Mouse (Mus musculus) layer of hippocampus, postnatal 25 days (tissue): ENCODE results near the gene Fam78a. TPM values are rescaled to one million over a fixed set of nuclear protein-coding genes. Genes with fewer than 3 reads are reported as not detected.

ENCODE experiments used
- DNase-seq, 2 experiments: peaks; one replicate each; pipeline ENCODE4 v3.0.0; 2022; ENCODE audit warnings: mixed read lengths in 2 of 2, low spot score in 1 of 2; ENCODE audit errors: extremely low spot score in 1 of 2
- total RNA-seq, 2 experiments: library from RNA; stranded (reverse); gene quantifications; 2 replicates each; pipeline ENCODE4 v1.2.3; 2021

Fam78a gene
- 1 to 10 TPM; 3.2 to 6.3 TPM for total RNA-seq

DNA sequence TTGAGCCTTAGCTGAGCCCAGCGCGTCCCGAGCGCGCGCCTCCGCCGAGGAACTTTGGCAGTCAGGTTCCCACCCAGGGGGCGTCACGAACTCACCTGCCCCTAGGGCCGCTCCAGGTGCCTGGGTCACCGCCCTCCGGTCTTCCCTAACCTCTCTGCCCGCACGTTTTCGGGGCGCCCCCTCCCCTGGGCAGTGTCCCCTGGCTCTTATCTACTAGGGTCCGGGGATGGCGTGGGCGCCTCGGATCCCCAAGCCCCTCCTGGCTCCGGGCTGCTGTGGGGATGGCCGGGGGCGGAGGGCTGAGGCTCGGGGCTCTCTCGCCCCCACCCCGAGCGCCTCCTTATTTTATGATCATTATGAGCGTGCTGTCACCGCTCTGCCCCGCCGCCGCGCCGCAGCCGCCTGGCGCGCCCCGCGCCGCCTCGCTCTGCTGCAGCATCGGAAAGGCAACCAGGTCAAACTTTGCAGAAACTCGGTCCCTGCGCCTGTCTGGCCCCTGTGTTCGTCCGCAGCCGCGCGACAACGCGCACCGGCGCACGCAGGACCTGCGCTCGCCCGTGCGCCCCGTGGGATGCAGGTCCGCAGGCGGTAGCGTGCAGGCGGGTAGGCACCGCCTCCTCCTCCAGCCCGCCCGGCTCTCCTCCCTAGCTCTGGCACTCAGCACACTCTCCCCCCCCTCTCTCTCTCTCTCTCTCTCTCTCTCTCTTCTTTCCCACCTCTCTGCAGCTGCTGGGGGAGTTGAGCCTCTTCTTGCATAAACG is at the start of gene Fam78a:
Fam78a (minus strand) TSS at position 747 of the 761 bp plus-strand sequence.
- DNase-seq, result no peak

DNA sequence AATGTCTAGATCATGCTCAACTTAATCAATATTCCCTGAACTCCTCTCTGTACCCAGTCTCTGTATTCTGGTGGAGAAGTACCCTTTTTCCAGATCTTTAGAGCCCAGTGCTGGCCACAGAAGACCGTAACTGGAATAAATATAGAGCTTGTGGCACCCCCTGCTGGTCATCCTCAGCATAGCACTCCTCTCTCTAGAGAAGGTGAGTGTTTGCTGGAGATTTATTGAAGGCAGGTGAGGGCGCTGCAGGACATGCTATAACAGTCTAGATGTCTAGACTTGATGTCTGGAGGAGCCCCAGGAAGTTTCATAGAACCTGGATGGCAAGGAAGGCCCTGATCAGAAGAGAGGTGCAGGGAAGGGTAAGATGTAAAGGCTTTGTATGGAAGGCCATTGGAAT is 49.4 kb upstream of the Fam78a start:
- peak; percentile 86 to 98 for DNase-seq

DNA sequence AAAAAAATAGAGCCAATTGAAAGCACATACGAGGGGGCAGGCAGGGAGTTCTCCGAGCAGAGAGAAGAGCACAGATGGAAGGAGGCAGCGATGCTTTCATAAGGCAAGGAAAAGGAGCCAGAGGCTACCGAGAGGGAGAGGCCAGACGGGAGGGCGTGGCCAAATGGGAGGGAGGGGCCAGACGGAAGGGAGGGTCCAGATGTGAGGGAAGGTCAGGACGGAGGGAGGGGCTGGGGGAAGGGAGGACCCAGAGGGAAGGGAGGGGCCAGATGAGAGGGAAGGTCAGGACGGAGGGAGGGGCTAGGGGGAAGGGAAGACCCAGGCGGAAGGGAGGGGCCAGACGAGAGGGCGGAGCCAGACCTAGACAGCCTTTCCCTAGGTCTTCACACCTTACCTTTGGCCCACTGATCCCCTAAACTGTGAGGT is 47.9 kb upstream of the Fam78a start:
- no peak for DNase-seq

DNA sequence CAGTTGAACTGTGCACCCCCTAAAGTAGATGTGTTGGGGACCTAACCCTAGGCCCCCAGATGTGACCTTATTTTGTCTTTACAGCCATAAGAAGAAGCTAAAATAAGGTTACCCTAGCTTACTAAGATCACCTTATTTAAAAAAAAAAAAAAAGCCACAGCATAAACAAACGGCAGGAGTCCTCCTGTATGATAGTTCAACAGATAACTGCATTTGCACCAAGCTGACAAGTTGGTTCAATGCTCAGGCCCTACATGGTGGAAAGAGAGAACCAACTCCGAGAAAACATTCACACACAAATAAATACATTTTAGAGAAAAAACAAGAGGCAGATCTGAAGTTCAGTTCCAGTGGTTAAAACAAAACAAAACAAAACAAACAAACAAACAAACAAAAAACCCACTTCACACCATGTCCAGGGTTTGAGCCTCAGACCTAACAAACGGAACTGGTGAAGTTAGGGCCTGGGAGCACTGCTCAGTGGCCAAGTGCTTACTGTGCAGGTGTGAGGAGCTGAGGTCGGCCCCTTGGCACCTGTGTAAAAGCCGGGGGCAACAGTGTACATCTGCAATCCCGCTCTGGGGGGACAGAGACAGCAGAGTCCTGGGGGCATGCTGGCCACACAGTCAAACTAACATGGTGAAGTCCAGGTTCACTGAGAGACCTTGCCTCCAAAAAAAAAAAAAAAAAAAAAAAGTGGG is 47.4 kb upstream of the Fam78a start:
- DNase-seq, result no peak

DNA sequence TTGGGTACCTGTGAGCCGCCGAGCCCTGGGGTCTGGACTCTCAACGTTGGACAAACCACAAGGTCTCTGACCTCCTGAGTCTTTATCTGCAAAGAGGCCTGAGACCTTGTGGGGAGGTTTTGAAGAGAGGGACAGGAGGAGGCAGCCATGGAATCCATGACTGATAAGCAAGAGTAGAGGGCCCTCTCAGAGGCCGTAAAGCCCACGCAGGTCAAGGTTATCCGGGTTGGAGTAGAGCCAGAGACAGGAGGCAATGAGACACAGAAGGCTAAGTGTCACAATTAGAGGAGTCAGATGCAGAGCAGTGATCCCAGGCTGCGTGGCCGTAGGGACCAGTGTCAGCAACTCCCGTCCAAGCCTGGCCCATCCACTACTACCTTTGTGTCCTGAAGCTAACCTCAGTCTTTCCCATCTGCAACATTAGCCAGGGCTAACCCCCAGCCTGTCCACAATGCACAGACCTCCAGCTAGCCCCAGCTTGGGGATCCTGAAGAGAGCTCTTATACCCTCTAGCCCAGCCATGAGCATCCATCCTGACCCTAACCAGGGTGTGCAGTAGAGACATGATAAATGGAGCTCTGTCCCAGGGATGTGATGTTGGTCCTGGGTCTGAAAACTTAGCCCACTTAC is 46.7 kb upstream of the Fam78a start:
- DNase-seq, result no peak

DNA sequence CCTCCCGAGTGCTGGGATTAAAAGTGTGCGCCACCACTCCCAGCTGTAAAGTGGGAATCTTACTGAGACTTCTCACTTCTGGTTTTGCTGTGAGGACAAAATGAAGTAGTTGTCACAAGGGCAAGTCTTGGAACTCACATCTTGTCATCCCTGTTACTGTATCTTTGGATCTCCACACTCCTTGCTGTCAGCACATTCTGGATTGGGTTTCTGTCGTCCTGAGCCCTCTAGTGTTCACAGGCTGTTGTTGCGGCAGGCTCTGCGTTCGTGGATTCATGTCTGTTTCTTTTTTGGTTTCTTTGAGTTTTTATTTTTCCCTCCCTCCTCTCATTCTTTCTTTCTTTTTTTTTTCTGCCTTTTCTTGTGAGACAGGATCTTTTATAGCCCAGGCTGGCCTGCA is 45.8 kb upstream of the Fam78a start:
- peak in 1 of 2 experiments; percentile 54 for DNase-seq

DNA sequence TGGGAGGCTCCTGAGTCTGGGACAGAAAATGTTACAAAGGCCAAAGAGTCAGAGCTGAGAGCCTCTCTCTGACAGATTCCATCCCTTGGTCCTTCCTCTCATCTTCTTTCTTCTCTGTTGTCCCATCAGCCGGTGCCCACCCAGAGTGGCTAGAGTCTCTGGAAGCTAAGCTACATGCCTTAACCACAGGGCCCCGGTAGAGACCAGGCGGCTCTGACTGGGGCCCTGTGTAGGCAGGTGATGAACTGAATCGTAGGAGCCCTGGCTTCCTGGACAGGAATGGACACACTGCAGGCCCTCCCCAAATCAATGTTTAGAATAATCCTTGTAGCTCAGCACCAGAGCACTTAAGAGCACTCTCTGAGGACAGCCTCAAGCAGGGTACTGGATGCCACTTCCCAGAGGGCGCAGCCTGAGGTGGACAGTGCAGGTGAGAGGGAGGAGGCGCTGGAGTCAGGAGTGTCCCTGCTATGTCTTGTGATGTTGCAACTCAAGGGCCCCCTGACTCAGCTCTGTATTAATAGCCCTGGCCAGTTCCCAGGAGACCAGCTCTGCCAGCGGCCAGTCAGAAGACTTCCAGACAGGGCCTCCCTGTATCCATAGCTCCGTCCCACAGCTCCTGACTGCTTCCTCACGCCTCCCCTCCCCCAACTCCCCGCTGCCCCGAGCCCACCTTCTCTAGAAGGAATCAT is 44.9 kb upstream of the Fam78a start:
- no peak for DNase-seq

DNA sequence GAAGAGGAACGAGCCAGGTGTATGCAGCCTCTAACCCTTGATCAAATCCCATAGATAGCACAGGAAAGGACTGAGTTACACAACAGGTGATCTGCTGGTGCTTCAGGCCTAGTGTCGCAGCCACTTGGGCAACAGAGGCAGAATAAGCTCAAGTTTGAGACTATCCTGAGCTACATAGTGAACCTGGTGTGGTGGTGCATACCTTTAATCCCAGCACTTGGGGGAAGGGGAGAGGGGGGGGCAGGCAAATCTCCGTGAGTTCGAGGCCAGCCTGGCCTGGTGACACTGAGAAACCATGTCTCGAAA is 43.8 kb upstream of the Fam78a start:
- no peak for DNase-seq

DNA sequence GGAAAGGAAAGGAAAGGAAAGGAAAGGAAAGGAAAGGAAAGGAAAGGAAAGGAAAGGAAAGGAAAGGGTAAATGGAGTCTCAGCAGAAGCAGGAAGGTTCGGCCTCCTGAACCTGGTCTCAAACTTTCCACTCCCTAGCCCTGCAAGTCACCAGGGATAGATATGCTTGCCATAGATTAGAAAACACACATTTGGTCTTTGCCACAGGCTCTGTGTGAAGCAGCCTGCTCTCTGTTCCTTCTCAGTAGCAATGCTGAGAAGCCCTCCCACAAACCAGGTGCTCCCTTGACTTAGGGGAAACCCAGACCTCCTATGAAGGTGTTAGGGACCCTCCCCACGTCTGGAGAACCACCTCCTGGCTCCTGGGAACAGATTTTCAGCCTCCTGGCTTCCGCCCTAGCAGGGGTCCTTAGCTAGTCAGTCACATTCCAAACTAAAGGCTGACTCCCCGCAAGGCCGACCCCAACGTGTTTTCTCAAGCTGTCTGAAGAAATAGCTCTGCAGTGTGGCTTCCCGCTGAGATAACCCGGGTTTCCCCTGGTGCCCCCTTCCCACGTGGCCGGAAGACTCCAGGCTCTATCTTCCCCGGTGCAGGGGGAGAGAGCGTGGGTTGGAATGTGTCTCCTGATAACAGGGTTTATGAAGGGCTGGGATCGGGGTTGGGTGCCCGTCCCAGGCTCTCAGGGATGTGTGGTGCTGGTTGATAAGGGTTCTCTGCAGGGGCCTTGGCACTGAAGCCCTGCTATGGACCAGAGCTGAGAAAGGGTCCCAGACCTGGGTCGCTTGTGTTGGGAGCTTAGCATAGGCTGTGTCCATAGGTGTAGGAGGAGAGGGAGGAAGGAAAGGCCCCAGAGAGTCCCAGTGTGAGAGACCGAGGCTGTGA is 43.2 kb upstream of the Fam78a start:
- no peak for DNase-seq

DNA sequence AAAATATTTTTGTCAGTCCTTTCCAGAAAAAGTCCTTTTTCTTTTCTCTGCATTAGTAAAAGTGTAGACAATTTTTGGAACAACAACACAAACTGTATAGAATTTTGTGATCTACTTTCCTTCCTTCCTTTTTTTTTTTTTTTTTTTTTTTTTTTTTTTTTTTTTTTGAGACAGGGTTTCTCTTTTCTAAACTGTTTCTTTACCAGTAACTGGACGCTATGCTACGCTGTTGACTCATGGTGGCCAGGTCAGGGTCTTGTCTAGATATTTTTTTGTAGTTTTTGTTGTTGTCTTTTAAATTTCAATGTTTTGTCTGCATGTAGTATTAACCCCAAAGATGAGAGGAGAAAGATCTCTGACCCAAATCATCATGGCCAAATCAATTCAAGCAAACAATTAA is 37.1 kb upstream of the Fam78a start:
- no peak for DNase-seq

DNA sequence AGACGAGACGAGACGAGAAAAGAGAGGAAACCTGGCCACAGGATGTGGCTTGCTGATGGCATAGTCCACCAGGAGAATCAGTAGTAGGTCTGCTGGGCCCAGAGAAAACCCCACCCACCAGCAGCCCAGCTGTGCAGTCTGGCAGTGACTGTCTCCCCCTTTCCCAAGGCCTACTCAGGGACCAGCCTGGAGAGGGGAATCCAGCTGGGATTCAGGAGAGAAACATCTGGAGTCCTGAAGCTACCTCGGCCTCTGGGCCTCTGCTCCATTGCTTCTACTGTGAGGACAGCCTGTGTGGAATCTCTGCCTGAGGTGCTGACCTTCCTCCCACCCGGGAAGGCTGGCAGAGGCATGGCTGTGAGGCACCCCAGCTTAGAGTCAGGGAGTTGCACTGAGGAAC is 36.5 kb upstream of the Fam78a start:
- no peak for DNase-seq

DNA sequence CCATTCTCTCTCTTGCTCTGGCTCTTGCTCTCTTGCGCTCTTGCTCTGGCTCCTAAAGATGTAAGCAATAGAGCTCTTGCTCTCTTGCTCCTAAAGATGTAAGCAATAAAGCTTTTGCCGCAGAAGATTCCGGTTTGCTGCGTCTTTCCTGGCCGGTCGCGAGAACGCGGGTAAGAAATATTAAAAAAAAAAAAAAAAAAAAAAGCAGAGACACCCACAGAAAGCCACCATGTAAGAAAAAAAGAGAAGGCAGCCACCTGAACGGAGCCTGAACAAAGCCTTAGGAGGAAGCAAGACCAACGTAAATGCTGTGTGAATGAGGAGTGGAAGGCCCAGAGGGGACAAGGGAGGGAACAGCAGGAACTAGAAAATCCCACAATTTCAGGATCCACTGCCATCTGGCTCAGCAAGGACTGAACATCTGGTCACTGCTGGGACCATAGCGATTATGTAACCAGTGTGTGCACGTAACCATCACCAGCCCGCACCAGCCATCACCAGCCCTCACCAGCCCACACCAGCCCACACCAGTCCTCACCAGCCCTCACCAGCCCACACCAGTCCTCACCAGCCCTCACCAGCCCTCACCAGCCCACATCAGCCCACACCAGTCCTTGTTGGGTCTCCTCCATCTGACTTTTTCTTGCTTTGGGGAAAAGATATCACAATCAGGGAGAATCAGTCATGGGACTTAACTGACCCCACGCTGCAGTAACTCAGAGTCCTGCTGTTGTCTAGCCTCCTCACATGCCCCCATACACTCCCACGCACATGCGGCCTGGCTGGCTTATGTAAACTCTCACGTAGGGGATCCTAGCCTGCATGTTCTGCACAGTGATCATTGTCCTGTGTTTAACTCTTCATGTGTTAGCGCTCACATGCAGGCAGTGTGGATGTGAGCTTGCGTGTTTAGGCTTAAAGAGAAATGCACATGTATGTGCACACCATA is 35.4 kb upstream of the Fam78a start:
- no peak for DNase-seq

DNA sequence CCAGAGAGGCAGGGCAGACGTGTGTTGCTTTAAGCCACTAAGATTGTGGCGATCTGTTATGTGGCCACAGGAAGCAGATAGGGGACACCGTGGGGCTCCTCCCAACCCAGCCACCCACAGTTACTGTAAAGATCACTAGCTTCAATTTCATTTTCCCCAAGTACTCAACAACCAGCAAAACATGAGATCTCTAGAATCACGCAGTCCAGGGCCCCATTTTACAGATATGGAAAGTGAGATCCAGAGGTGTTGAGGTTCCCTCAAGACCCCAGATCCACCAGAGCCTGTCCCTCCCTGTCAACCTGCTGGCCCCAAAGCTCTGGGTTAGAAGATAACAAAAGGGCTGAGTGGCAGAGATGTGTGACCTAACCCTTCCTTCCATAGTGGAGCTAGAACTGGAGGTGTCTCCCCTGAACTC is 31.2 kb upstream of the Fam78a start:
- DNase-seq, result no peak

DNA sequence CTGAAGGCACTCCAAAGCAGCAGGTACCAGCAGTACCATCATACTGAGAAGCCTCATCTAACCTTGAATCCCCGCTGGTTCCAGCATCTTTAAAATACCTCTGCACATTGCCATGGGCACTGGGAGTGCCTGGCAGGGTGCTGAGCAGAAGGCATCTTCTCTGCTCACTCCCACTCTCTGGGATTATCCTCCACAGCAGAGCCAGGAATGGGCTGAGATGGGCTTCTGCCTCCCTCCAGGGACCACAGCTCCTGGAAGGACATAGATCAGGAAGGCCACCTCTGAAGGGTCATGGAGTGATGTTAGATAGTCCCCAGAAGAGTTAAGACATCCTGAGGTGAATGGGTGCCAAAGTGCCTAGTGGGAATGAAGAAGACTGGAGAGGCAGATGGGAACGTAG is 27.9 kb upstream of the Fam78a start:
- no peak for DNase-seq

DNA sequence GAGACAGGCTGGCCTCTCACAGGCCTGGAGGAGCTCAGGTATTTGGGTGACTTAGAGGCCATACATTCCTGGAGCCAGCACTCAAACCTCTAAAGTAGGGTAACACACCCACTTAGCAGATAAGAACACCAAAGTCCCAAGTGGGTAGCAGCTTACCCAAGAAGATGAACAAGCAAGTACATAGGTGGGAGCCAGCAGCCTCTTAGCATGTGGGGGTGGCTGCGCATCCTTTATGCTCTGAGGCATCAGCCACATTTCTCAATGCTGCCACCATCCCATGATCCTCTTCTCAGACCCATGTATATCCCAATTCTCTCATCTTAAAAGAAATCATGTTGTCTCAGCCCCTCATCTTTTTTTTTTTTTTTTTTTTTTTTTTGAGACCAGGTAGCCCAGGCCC is 26.6 kb upstream of the Fam78a start:
- DNase-seq, result no peak

DNA sequence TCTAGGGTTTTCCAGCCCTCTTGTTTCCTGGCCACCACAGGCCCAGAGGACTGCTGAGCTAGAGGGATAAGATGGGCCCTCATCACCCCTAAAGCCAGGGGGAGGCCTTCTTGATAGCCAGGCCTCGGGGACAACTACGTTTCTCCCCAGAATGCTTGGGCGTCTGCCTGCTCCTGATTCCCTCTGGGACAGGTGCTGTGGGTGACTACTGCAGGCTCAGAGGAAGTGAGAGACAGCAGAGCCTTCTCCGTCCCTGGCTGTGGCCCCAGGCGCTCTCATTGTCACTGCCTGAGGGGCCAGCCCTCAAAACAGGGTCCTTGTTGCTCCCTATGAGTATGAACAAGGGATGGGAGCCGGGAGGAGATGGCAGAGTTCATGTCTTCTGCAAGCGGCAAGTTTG is 21.3 kb upstream of the Fam78a start:
- DNase-seq, result no peak

DNA sequence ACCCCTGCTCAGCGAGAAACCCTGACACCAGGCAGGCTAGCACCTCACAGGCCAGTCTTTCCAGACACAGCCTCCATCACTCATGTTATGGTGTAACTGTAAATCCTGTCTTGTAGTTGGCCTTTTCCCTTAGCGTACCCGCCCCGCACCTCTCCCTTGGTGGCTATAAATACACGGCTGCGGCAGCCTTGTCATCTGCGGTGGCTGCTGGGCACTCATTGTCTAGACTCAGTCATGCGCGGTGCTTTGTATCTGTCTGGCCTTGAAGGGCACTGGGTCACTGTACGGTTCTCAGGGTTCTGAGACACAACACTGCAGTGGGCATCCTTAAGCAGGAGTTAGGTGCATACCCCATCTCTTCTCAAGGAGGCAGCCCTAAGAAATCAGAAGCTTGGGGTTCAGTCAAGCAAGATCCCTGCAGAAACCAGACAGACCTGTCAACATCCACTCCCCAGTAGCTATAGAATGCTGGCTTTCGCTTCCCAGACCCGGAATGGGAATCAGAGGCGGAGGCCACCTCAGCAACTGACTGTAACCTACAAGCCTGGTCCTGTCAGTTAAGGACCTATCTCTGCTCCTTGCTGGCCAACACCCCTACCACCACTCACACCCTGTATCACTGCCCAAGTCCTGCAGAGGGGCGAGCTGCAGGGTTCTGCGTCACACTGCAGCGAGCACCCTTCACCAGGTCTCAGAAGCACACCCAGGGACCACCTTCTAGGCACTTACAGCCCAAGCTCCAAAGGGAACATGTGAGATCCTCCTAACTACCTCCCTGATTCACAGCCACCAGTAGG is 20.7 kb upstream of the Fam78a start:
- DNase-seq, result no peak

DNA sequence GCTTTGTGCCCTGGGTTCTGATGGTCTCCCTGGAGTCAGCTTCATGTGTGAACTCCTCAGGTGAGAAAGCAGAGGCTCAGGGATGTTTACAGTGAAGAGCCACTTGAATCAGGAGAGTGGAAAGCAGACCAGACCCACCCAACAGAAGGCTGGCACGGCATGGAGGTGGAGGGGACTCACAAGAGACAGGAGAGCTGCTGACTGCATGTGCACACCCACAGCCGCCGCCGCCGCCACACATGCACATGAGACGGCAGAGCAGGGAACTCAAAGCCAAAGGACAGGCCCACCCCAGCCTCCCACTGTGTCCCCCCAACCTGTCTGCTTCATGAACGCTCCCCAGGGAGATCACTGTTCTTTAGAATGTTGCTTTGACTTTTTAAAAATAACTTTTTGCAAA is 19.5 kb upstream of the Fam78a start:
- DNase-seq, result no peak
